Mouse (Mus musculus): ENCODE data around the gene Fam32a. TPM values are rescaled to one million over a fixed set of nuclear protein-coding genes. Genes with fewer than 3 reads are reported as not detected.

Gene Fam32a
- polyA plus RNA-seq, 1 experiment = 55.0 TPM

GRCm38 (mm10) chr8:72272361-72272760 lies 52.8 kb downstream of the Fam32a start:
- DNase-seq (ENCODE audit: low read depth, low spot score) = no peak

GRCm38 (mm10) chr8:72273111-72273770 lies 53.7 kb downstream of the Fam32a start:
- 72% methylated on average over 1 of the region's 1 CpGs for WGBS
- no peak for DNase-seq (ENCODE audit: low read depth, low spot score)

More at GRCm38 (mm10) chr8:72272361-72272760, 52.8 kb downstream of the Fam32a start:
- 13% methylated on average over 3 of the region's 3 CpGs for WGBS

- no peak for DNase-seq (ENCODE audit: low read depth, low spot score)
Observed at GRCm38 (mm10) chr8:72273807-72274206, 54.3 kb downstream of the Fam32a start.

More at GRCm38 (mm10) chr8:72273807-72274206, 54.3 kb downstream of the Fam32a start:
- 66% methylated on average over 5 of the region's 5 CpGs for WGBS

Other genes starting within 250 kb of the Fam32a start
- 8.4 and 13.3 TPM in 2 replicates for gene Cyp4f18, start 210.1 kb upstream of the Fam32a start, polyA plus RNA-seq (2012; rRNA removed)
- not detected in 2 replicates for gene Olfr372, start 178.5 kb upstream of the Fam32a start, polyA plus RNA-seq (2012; rRNA removed)
- gene Olfr373, start 136.6 kb upstream of the Fam32a start, polyA plus RNA-seq (2012; rRNA removed) = not detected in 2 replicates
- not detected in 2 replicates for gene Olfr374, start 112.7 kb upstream of the Fam32a start, polyA plus RNA-seq (2012; rRNA removed)
- gene Tpm4, start 84.8 kb upstream of the Fam32a start, polyA plus RNA-seq (2012; rRNA removed) = 43.5 and 47.4 TPM in 2 replicates
- gene Rab8a, start 58.5 kb upstream of the Fam32a start, polyA plus RNA-seq (2012; rRNA removed) = 79.7 and 144 TPM in 2 replicates
- 4.0 and 6.3 TPM in 2 replicates for gene Hsh2d, start 30.1 kb upstream of the Fam32a start, polyA plus RNA-seq (2012; rRNA removed)
- not detected in 2 replicates for gene Cib3, start 6.9 kb upstream of the Fam32a start, polyA plus RNA-seq (2012; rRNA removed)
- not detected in 2 replicates for gene Gm11034, start 6.1 kb upstream of the Fam32a start, polyA plus RNA-seq (2012; rRNA removed)
- 39.4 and 51.4 TPM in 2 replicates for gene Ap1m1, start 20.3 kb downstream of the Fam32a start, polyA plus RNA-seq (2012; rRNA removed)
- gene Gm10282, start 85.5 kb downstream of the Fam32a start, polyA plus RNA-seq (2012; rRNA removed) = 0.81 and 1.1 TPM in 2 replicates
- gene Klf2, start 99.3 kb downstream of the Fam32a start, polyA plus RNA-seq (2012; rRNA removed) = 9.5 and 11.3 TPM in 2 replicates
- gene Eps15l1, start 201.7 kb downstream of the Fam32a start, polyA plus RNA-seq (2012; rRNA removed) = 25.5 and 34.9 TPM in 2 replicates
- 0.12 and 0.18 TPM in 2 replicates for gene Calr3, start 224.1 kb downstream of the Fam32a start, polyA plus RNA-seq (2012; rRNA removed)
- gene 1700030K09Rik, start 224.2 kb downstream of the Fam32a start, polyA plus RNA-seq (2012; rRNA removed) = 3.2 and 3.4 TPM in 2 replicates

Data from large intestine, adult 2 months (tissue).